Comparison of ENCODE assay signal across 20 mouse cellular contexts in genomic region chr13:111157921-111158638, GRCm38 (mm10).
DNase-seq lines count a peak whose midpoint lies in the region; ATAC-seq and TF ChIP-seq lines count a peak whose summit lies in the region.
"Had no signal": no experiment of that assay in that cellular context is flagged by ENCODE, and none has a peak within 500 bp of the region (broad histone marks: within the 10 kb centered on the region; RNA-seq: fewer than 3 reads in every experiment).

No protein-coding gene starts in this region.

- H3K27me3 ChIP-seq in lung, embryonic 15.5 days = no peaks in the 10 kb centered on the region
- H3K27me3 ChIP-seq in embryonic facial prominence, embryonic 14.5 days (replicated peaks; ENCODE audit: control insufficient read depth, insufficient read depth, low read length) = no peaks in the 10 kb centered on the region
- no peaks in the 10 kb centered on the region for H3K27me3 ChIP-seq in stomach, embryonic 15.5 days (replicated peaks)
- H3K27me3 ChIP-seq in hindbrain, embryonic 11.5 days (ENCODE audit: control insufficient read depth, insufficient read depth, low read length) = no peaks in the 10 kb centered on the region
- H3K27me3 ChIP-seq: limb, embryonic 13.5 days; liver, embryonic 15.5 days had no signal

- no peaks in the 10 kb centered on the region for H3K36me3 ChIP-seq in lung, embryonic 15.5 days
- no peaks in the 10 kb centered on the region for H3K36me3 ChIP-seq in embryonic facial prominence, embryonic 14.5 days (ENCODE audit: control insufficient read depth, insufficient read depth, low read length)
- no peaks in the 10 kb centered on the region for H3K36me3 ChIP-seq in stomach, embryonic 15.5 days
- H3K36me3 ChIP-seq in hindbrain, embryonic 11.5 days (ENCODE audit: control insufficient read depth, insufficient read depth, low read length) = no peaks in the 10 kb centered on the region
- H3K36me3 ChIP-seq: forebrain, embryonic 10.5 days; G1E; limb, embryonic 13.5 days; liver, embryonic 15.5 days had no signal

- TF ChIP-seq CTCF in lung, adult 2 months (IDR thresholded peaks at IDR 0.05; ENCODE audit: insufficient read depth, low read length) = no peak

- 23% methylated on average over 14 of the region's 14 CpGs for WGBS in lung, embryonic 15.5 days
- 55% methylated on average over 14 of the region's 14 CpGs for WGBS in lung, adult 2 months
- WGBS in embryonic facial prominence, embryonic 14.5 days = 57% methylated on average over 14 of the region's 14 CpGs
- WGBS in stomach, embryonic 15.5 days = 46% methylated on average over 14 of the region's 14 CpGs
- WGBS in hindbrain, embryonic 11.5 days = 74% methylated on average over 14 of the region's 14 CpGs

- no peaks in the 10 kb centered on the region for H3K9me3 ChIP-seq in lung, embryonic 15.5 days
- H3K9me3 ChIP-seq in embryonic facial prominence, embryonic 14.5 days (ENCODE audit: control insufficient read depth, low read length) = no peaks in the 10 kb centered on the region
- no peaks in the 10 kb centered on the region for H3K9me3 ChIP-seq in stomach, embryonic 15.5 days
- H3K9me3 ChIP-seq in hindbrain, embryonic 11.5 days (ENCODE audit: control insufficient read depth, low read length) = no peaks in the 10 kb centered on the region
- H3K9me3 ChIP-seq: forebrain, embryonic 10.5 days; G1E; limb, embryonic 13.5 days; liver, embryonic 15.5 days had no signal

- H3K4me3 ChIP-seq in lung, embryonic 15.5 days = no peak overlapping the region
- no peak overlapping the region for H3K4me3 ChIP-seq in lung, adult 2 months (replicated peaks; ENCODE audit: extremely low read depth, low read depth, low read length)
- no peak overlapping the region for H3K4me3 ChIP-seq in embryonic facial prominence, embryonic 14.5 days (ENCODE audit: low read depth, low read length)
- no peak overlapping the region for H3K4me3 ChIP-seq in stomach, embryonic 15.5 days (replicated peaks)
- no peak overlapping the region for H3K4me3 ChIP-seq in hindbrain, embryonic 11.5 days (ENCODE audit: low read depth, low read length)
- H3K4me3 ChIP-seq: forebrain, embryonic 10.5 days; layer of hippocampus, adult 2 months; limb, embryonic 13.5 days; liver, embryonic 15.5 days had no signal

- peak; percentile 81; the same call in 1 of the 2 replicates for ATAC-seq in lung, embryonic 15.5 days (ENCODE audit: borderline replicate concordance, extremely low read depth, low FRiP score, low TSS enrichment)
- no peak for ATAC-seq in embryonic facial prominence, embryonic 14.5 days (ENCODE audit: low read depth)
- ATAC-seq in stomach, embryonic 15.5 days (ENCODE audit: insufficient read depth, low FRiP score, low read depth) = no peak
- no peak for ATAC-seq in hindbrain, embryonic 11.5 days (ENCODE audit: low FRiP score)

- H3K4me1 ChIP-seq in lung, embryonic 15.5 days = peaks cover 3% of the 10 kb centered on the region; the same call in 1 of the 2 replicates
- no peaks in the 10 kb centered on the region for H3K4me1 ChIP-seq in lung, adult 2 months (ENCODE audit: control insufficient read depth, insufficient read depth, low read length)
- H3K4me1 ChIP-seq in embryonic facial prominence, embryonic 14.5 days (ENCODE audit: control insufficient read depth, insufficient read depth, low read length) = no peaks in the 10 kb centered on the region
- H3K4me1 ChIP-seq in stomach, embryonic 15.5 days = no peaks in the 10 kb centered on the region; the same call in 1 of the 2 replicates
- H3K4me1 ChIP-seq in hindbrain, embryonic 11.5 days (replicated peaks; ENCODE audit: control insufficient read depth, insufficient read depth, low read length) = no peaks in the 10 kb centered on the region
- H3K4me1 ChIP-seq: forebrain, embryonic 10.5 days; limb, embryonic 13.5 days; liver, embryonic 15.5 days had no signal

- H3K4me2 ChIP-seq in lung, embryonic 15.5 days = no peak overlapping the region; the same call in 1 of the 2 replicates
- H3K4me2 ChIP-seq in embryonic facial prominence, embryonic 14.5 days (ENCODE audit: low read depth, low read length) = no peak overlapping the region
- no peak overlapping the region for H3K4me2 ChIP-seq in stomach, embryonic 15.5 days
- no peak overlapping the region for H3K4me2 ChIP-seq in hindbrain, embryonic 11.5 days (replicated peaks; ENCODE audit: low read depth, low read length)
- H3K4me2 ChIP-seq: heart, embryonic 11.5 days; limb, embryonic 13.5 days; liver, embryonic 15.5 days; midbrain, embryonic 11.5 days had no signal

- no peak for DNase-seq in lung, adult 2 months
- peak; percentile 36 for DNase-seq in embryonic facial prominence, embryonic 14.5 days (ENCODE audit: low spot score)
- DNase-seq in kidney, postnatal 4 days = peak; percentile 37 to 55
- no peak for DNase-seq in gastrocnemius, postnatal 4 days (ENCODE audit: low spot score in 2 of 2)
- no peak for DNase-seq in hindbrain, embryonic 11.5 days (ENCODE audit: low spot score)
- DNase-seq: adrenal gland, postnatal 14 days; cerebellum, adult 9-11 months; gastrocnemius, postnatal 25 days; heart, postnatal 4 days; spleen, adult 18-20 months; thymus, postnatal 36 days had no signal

- H3K9ac ChIP-seq in lung, embryonic 15.5 days = no peak overlapping the region
- no peak overlapping the region for H3K9ac ChIP-seq in embryonic facial prominence, embryonic 14.5 days (ENCODE audit: low read depth, low read length)
- no peak overlapping the region for H3K9ac ChIP-seq in stomach, embryonic 15.5 days
- no peak overlapping the region for H3K9ac ChIP-seq in hindbrain, embryonic 11.5 days (ENCODE audit: low read depth, low read length)
- H3K9ac ChIP-seq: limb, embryonic 13.5 days; liver, embryonic 15.5 days had no signal

- peak overlapping the region; percentile 79 for H3K27ac ChIP-seq in lung, embryonic 15.5 days
- no peak overlapping the region; the same call in 1 of the 2 replicates for H3K27ac ChIP-seq in embryonic facial prominence, embryonic 14.5 days (replicated peaks; ENCODE audit: low read depth, low read length)
- H3K27ac ChIP-seq in stomach, embryonic 15.5 days = peak overlapping the region; percentile 69; the same call in 1 of the 2 replicates
- H3K27ac ChIP-seq in hindbrain, embryonic 11.5 days (ENCODE audit: low read depth, low read length) = no peak overlapping the region
- H3K27ac ChIP-seq: forebrain, embryonic 10.5 days; layer of hippocampus, adult 2 months; limb, embryonic 13.5 days; liver, embryonic 15.5 days had no signal

- no peak for TF ChIP-seq POLR2A in lung, adult 2 months (IDR thresholded peaks at IDR 0.05; ENCODE audit: borderline replicate concordance, extremely low read depth, low read depth, low read length)

Comparison
In these comparisons a context has a peak if more than half of its experiments do, and no peak if none do; other contexts are left out.
1. H3K27ac ChIP-seq: peak in lung, embryonic 15.5 days (single experiment) and stomach, embryonic 15.5 days (single experiment); none in embryonic facial prominence, embryonic 14.5 days (single experiment) and hindbrain, embryonic 11.5 days (single experiment).
2. DNase-seq: peak in embryonic facial prominence, embryonic 14.5 days (single experiment) and kidney, postnatal 4 days (2 of 2); none in lung, adult 2 months (single experiment), gastrocnemius, postnatal 4 days (0 of 2) and hindbrain, embryonic 11.5 days (single experiment).